ENCODE assay signal across 11 mouse cellular contexts in the genomic region with DNA sequence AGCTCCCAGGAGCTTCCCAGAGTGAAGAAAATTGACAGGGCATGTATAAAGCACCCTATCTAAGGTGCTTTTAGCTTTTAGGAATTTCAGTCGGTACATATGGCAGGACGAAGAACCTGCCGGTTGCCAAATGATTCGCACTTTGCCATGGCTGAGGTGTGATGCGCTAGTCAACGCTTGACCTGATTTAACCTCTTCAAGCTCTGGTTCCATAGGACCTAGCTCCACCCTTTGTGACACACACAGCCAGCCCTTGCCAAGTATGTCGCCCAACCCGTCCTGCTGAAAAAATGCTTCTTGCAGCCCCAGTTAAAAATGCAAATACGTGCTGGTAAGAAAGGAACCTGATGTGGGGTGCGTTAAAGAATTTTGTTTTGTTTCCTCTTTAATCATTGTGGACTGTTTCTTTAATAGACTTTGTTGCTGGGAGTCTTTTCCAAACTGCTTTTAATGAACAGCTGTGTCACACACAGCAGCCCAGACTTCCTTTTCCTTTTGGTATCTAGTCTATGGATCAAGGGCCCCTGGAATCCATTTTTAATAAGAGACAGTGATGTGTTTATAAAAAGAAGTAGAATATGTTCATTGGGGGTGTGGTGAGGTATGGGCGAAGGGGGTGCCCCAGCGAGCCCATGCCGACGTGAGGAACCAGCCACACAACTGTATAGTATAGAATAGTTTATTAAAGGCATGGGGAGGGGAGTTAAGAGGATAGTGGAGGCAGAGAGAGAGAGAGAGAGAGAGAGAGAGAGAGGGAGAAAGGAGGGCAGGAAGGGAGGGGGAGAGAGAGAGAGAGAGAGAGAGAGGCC. TPM values are rescaled to one million over a fixed set of nuclear protein-coding genes. Genes with fewer than 3 reads are reported as not detected.
A peak's percentile ranks its signal among the peaks of the same experiment; 100 is the strongest.
DNase-seq lines count a peak whose midpoint lies in the region; ATAC-seq and TF ChIP-seq lines count a peak whose summit lies in the region.
"Had no signal": no experiment of that assay in that cellular context is flagged by ENCODE, and none has a peak within 500 bp of the region (broad histone marks: within the 10 kb centered on the region; RNA-seq: fewer than 3 reads in every experiment).

No protein-coding gene starts in this region.

- intact Hi-C loops in heart, postnatal 36 days (cut with DNase I): no loop called here

- no peaks in the 10 kb centered on the region for H3K27me3 ChIP-seq in heart, embryonic 12.5 days (replicated peaks)
- no peaks in the 10 kb centered on the region for H3K27me3 ChIP-seq in limb, embryonic 14.5 days (ENCODE audit: control insufficient read depth, insufficient read depth, low read length)
- no peaks in the 10 kb centered on the region for H3K27me3 ChIP-seq in splenic B cell, adult 2 months (ENCODE audit: control insufficient read depth, insufficient read depth, low read length, poor library complexity, severe bottlenecking)
- H3K27me3 ChIP-seq: forebrain, embryonic 12.5 days had no signal

- WGBS in heart, embryonic 12.5 days: 70% methylated on average over 14 of the region's 14 CpGs
- WGBS in limb, embryonic 14.5 days: 66% methylated on average over 14 of the region's 14 CpGs

- no peak for TF ChIP-seq POLR2A in limb, embryonic 14.5 days (IDR thresholded peaks at IDR 0.05; ENCODE audit: borderline replicate concordance, extremely low read depth, insufficient read depth, insufficient read length)

- peak overlapping the region; percentile 37; the same call in 1 of the 2 replicates for H3K4me3 ChIP-seq in heart, embryonic 12.5 days
- H3K4me3 ChIP-seq in limb, embryonic 14.5 days (replicated peaks; ENCODE audit: low read length): no peak overlapping the region
- H3K4me3 ChIP-seq: forebrain, embryonic 12.5 days had no signal

- H3K4me1 ChIP-seq in heart, embryonic 12.5 days (replicated peaks): peaks cover 8% of the 10 kb centered on the region
- H3K4me1 ChIP-seq in limb, embryonic 14.5 days (ENCODE audit: control insufficient read depth, insufficient read depth, low read length): peaks cover 15% of the 10 kb centered on the region

- no peak for ATAC-seq in heart, embryonic 12.5 days (ENCODE audit: insufficient number of reproducible peaks, low FRiP score)
- ATAC-seq in limb, embryonic 14.5 days (ENCODE audit: low FRiP score, low read depth): no peak

- no peak overlapping the region for H3K9ac ChIP-seq in heart, embryonic 12.5 days
- no peak overlapping the region for H3K9ac ChIP-seq in limb, embryonic 14.5 days (ENCODE audit: low read depth, low read length, severe bottlenecking)
- H3K9ac ChIP-seq: forebrain, embryonic 12.5 days had no signal

- H3K27ac ChIP-seq in heart, embryonic 12.5 days (ENCODE audit: poor library complexity, severe bottlenecking): no peak overlapping the region
- no peak overlapping the region for H3K27ac ChIP-seq in limb, embryonic 14.5 days (replicated peaks; ENCODE audit: low read depth, low read length)
- H3K27ac ChIP-seq: forebrain, embryonic 12.5 days had no signal

- no peak for DNase-seq in heart, postnatal 36 days
- DNase-seq in spleen, postnatal 36 days (ENCODE audit: low spot score in 2 of 2): peak; percentile 43 to 47
- DNase-seq in spleen, adult 18-20 months: no peak
- no peak for DNase-seq in limb, embryonic 14.5 days (ENCODE audit: low spot score)
- peak; percentile 66 for DNase-seq in splenic B cell, adult 2 months (ENCODE audit: low read depth, low spot score)
- no peak for DNase-seq in gastrocnemius, postnatal 25 days
- no peak for DNase-seq in ovary, adult 18-20 months (ENCODE audit: low spot score)
- DNase-seq: cerebellum, adult 2 months; layer of hippocampus, adult 9-11 months had no signal

- peak overlapping the region; percentile 66 for H3K4me2 ChIP-seq in heart, embryonic 12.5 days
- H3K4me2 ChIP-seq in limb, embryonic 14.5 days (replicated peaks; ENCODE audit: low read depth, low read length, severe bottlenecking): peak overlapping the region; percentile 35

- H3K36me3 ChIP-seq in heart, embryonic 12.5 days: no peaks in the 10 kb centered on the region
- no peaks in the 10 kb centered on the region for H3K36me3 ChIP-seq in limb, embryonic 14.5 days (ENCODE audit: control insufficient read depth, insufficient read depth, low read length)
- H3K36me3 ChIP-seq in splenic B cell, adult 2 months (ENCODE audit: control insufficient read depth, insufficient read depth, low read length, poor library complexity, severe bottlenecking): peaks cover 3% of the 10 kb centered on the region
- H3K36me3 ChIP-seq: forebrain, embryonic 12.5 days had no signal

- H3K9me3 ChIP-seq in heart, embryonic 12.5 days (replicated peaks): no peaks in the 10 kb centered on the region
- H3K9me3 ChIP-seq in limb, embryonic 14.5 days (ENCODE audit: control insufficient read depth, low read length): no peaks in the 10 kb centered on the region
- H3K9me3 ChIP-seq: forebrain, embryonic 12.5 days had no signal

RNA-seq across cellular contexts. Expression of a gene that starts 34.0 kb away (rescaled TPM):
- 1.5 and 2.5 TPM in 2 replicates for polyA plus RNA-seq in heart, embryonic 12.5 days (2016; fragmentation: Nextera tagmentation; extraction: Ambion mirVana)
- 1 to 10 TPM; 3.7 to 3.9 TPM for total RNA-seq in heart, postnatal 36 days (2021)
- polyA plus RNA-seq in limb, embryonic 14.5 days (2012; rRNA removed): 24.4 and 28.2 TPM in 2 replicates
- 41.6 and 44.5 TPM in 2 replicates for polyA plus RNA-seq in limb, embryonic 14.5 days (2014; fragmentation: Nextera tagmentation; extraction: Ambion mirVana)
- total RNA-seq in gastrocnemius, postnatal 25 days (2021): 1 to 10 TPM; 2.3 to 2.4 TPM

RNA-seq across cellular contexts. Expression of a gene that starts 47.3 kb away (rescaled TPM):
- 55.7 and 57.4 TPM in 2 replicates for polyA plus RNA-seq in heart, embryonic 12.5 days (2016; fragmentation: Nextera tagmentation; extraction: Ambion mirVana)
- 10 to 100 TPM; 46.9 to 48.2 TPM for total RNA-seq in heart, postnatal 36 days (2021)
- polyA plus RNA-seq in limb, embryonic 14.5 days (2012; rRNA removed): 56.9 and 59.9 TPM in 2 replicates
- 32.9 and 39.2 TPM in 2 replicates for polyA plus RNA-seq in limb, embryonic 14.5 days (2014; fragmentation: Nextera tagmentation; extraction: Ambion mirVana)
- 10 to 100 TPM; 38.5 to 43.8 TPM for total RNA-seq in gastrocnemius, postnatal 25 days (2021)

Comparison
In these comparisons a context has a peak if more than half of its experiments do, and no peak if none do; other contexts are left out.
1. DNase-seq: peak in spleen, postnatal 36 days (2 of 2) and splenic B cell, adult 2 months (single experiment); none in heart, postnatal 36 days (0 of 2), spleen, adult 18-20 months (0 of 2), limb, embryonic 14.5 days (single experiment), gastrocnemius, postnatal 25 days (single experiment) and ovary, adult 18-20 months (single experiment).